Mouse (Mus musculus) kidney, postnatal 0 days (tissue): ENCODE measurements around the gene Prx. TPM values are rescaled to one million over a fixed set of nuclear protein-coding genes. Genes with fewer than 3 reads are reported as not detected.

Source experiments
- ATAC-seq: fragments of 200-750 bp; cut with Nextera tagmentation; replicated peaks from 2 replicates; pipeline ENCODE4 v1.8.0; 2017; ENCODE audit warnings: low read depth, moderate number of reproducible peaks, moderate TSS enrichment, moderate library complexity; ENCODE audit not compliant: low FRiP score
- DNase-seq: peaks from one replicate; pipeline ENCODE4 v3.0.0-alpha.2; 2016; ENCODE audit warnings: low spot score
- H3K27ac ChIP-seq: fragments of 300-500 bp; sonication (generic); 2 replicates; pipeline ENCODE4 v1.5.1; 2014; ENCODE audit warnings: mild to moderate bottlenecking
- H3K27me3 ChIP-seq: fragments of 300-500 bp; sonication (generic); 2 replicates; pipeline ENCODE4 v1.6.1; 2014; ENCODE audit warnings: low read length, mixed read lengths; ENCODE audit not compliant: insufficient read depth
- H3K36me3 ChIP-seq: fragments of 300-500 bp; sonication (generic); 2 replicates; pipeline ENCODE4 v1.6.1; 2014; ENCODE audit warnings: low read length, mixed read lengths; ENCODE audit not compliant: insufficient read depth
- H3K4me1 ChIP-seq: fragments of 300-500 bp; sonication (generic); replicated peaks from 2 replicates; pipeline ENCODE4 v1.6.1; 2014; ENCODE audit warnings: antibody characterized with exemption, low read length, mixed read lengths; ENCODE audit not compliant: insufficient read depth
- H3K4me2 ChIP-seq: fragments of 300-500 bp; sonication (generic); 2 replicates; pipeline ENCODE4 v1.6.1; 2014; ENCODE audit warnings: mild to moderate bottlenecking, low read length, moderate library complexity, mixed read lengths
- H3K4me3 ChIP-seq: fragments of 300-500 bp; sonication (generic); replicated peaks from 2 replicates; pipeline ENCODE4 v1.5.1; 2014; ENCODE audit warnings: low read depth, low read length
- H3K9ac ChIP-seq: fragments of 300-500 bp; sonication (generic); 2 replicates; pipeline ENCODE4 v1.6.1; 2014; ENCODE audit warnings: low read depth, low read length
- H3K9me3 ChIP-seq: fragments of 300-500 bp; sonication (generic); replicated peaks from 2 replicates; pipeline ENCODE4 v1.6.1; 2016; ENCODE audit warnings: low read length, inconsistent platforms, mixed read lengths
- CTCF ChIP-seq: IDR thresholded peaks from 2 replicates; pipeline ENCODE4 v1.5.1; 2016; ENCODE audit warnings: antibody characterized with exemption, low read depth, mild to moderate bottlenecking, moderate library complexity
- WGBS: fragments of 180-500 bp; shearing (Covaris S2); extraction: QIAGEN DNeasy Blood & Tissue Kit; methylation state at CpG from one replicate; pipeline ENCODE4 v1.1.7; 2014; 5-methylcytosine and 5-hydroxymethylcytosine counted together
- polyA plus RNA-seq: library from polyadenylated mRNA; unstranded; fragments of >200 nt; fragmentation: Nextera tagmentation; extraction: Ambion mirVana; gene quantifications from 2 replicates; pipeline ENCODE4 v1.2.1, GENCODE M21; 2015

The Prx gene
- polyA plus RNA-seq, result 4.1 and 4.7 TPM in 2 replicates

- Histone ChIP-seq H3K27me3 (no peaks in the 10 kb centered on the region), H3K27ac (no peak within 1 kb of the TSS), H3K36me3 (no peaks in the 10 kb centered on the region), H3K9ac (no peak within 1 kb of the TSS), H3K4me3 (no peak within 1 kb of the TSS), H3K9me3 (no peaks in the 10 kb centered on the region), H3K4me1 (no peaks in the 10 kb centered on the region), H3K4me2 (no peak within 1 kb of the TSS)
- no peak for ATAC-seq
- 45% methylated on average over 3 of the region's 3 CpGs for WGBS
- DNase-seq, result peak; percentile 11
- TF ChIP-seq CTCF, result no peak
Measured at GRCm38 (mm10) chr7:27499036-27499435, at the start of gene Prx. TSS of gene Prx (plus strand) at chr7:27499324.

GRCm38 (mm10) chr7:27451359-27451758, 47.8 kb upstream of the Prx start:
- Histone ChIP-seq H3K27me3 (no peaks in the 10 kb centered on the region), H3K4me2 (no peak overlapping the region), H3K9ac (no peak overlapping the region), H3K4me1 (peaks cover 5% of the 10 kb centered on the region; the same call in 1 of the 2 replicates), H3K9me3 (no peaks in the 10 kb centered on the region), H3K27ac (no peak overlapping the region), H3K36me3 (no peaks in the 10 kb centered on the region), H3K4me3 (no peak overlapping the region)
- ATAC-seq (no peak), DNase-seq (no peak)
- no peak for TF ChIP-seq CTCF
- 89% methylated on average over 2 of the region's 2 CpGs for WGBS

- no peak for ATAC-seq
- 53% methylated on average over 13 of the region's 13 CpGs for WGBS
- Histone ChIP-seq H3K36me3 (no peaks in the 10 kb centered on the region), H3K4me2 (no peak overlapping the region), H3K9me3 (no peaks in the 10 kb centered on the region), H3K9ac (no peak overlapping the region), H3K27ac (no peak overlapping the region), H3K4me3 (no peak overlapping the region), H3K27me3 (no peaks in the 10 kb centered on the region), H3K4me1 (no peaks in the 10 kb centered on the region)
- DNase-seq, result no peak
- no peak for TF ChIP-seq CTCF
Measured at GRCm38 (mm10) chr7:27452206-27452770, 46.8 kb upstream of the Prx start.

GRCm38 (mm10) chr7:27454461-27455121, 44.5 kb upstream of the Prx start:
- Histone ChIP-seq H3K27me3 (no peaks in the 10 kb centered on the region), H3K36me3 (no peaks in the 10 kb centered on the region), H3K9ac (no peak overlapping the region), H3K27ac (no peak overlapping the region), H3K4me2 (no peak overlapping the region), H3K4me3 (no peak overlapping the region), H3K4me1 (no peaks in the 10 kb centered on the region), H3K9me3 (no peaks in the 10 kb centered on the region)
- 63% methylated on average over 10 of the region's 10 CpGs for WGBS
- DNase-seq (no peak), ATAC-seq (no peak)
- TF ChIP-seq CTCF, result no peak

- no peak for DNase-seq
Measured at GRCm38 (mm10) chr7:27455273-27455672, 43.9 kb upstream of the Prx start.

GRCm38 (mm10) chr7:27458614-27459013, 40.5 kb upstream of the Prx start:
- ATAC-seq (no peak), DNase-seq (no peak)
- no peak overlapping the region for H3K4me3 ChIP-seq
- H3K27ac ChIP-seq, result no peak overlapping the region
- no peaks in the 10 kb centered on the region for H3K27me3 ChIP-seq
- TF ChIP-seq CTCF, result no peak
- H3K9ac ChIP-seq, result no peak overlapping the region
- H3K4me1 ChIP-seq, result no peaks in the 10 kb centered on the region
- H3K4me2 ChIP-seq, result no peak overlapping the region
- WGBS, result 90% methylated on average over 4 of the region's 4 CpGs
- no peaks in the 10 kb centered on the region for H3K9me3 ChIP-seq
- H3K36me3 ChIP-seq, result no peaks in the 10 kb centered on the region

More at GRCm38 (mm10) chr7:27455273-27455672, 43.9 kb upstream of the Prx start:
- no peaks in the 10 kb centered on the region for H3K9me3 ChIP-seq
- H3K4me3 ChIP-seq, result no peak overlapping the region
- H3K36me3 ChIP-seq, result no peaks in the 10 kb centered on the region
- ATAC-seq, result no peak
- H3K4me1 ChIP-seq, result no peaks in the 10 kb centered on the region
- no peak overlapping the region for H3K27ac ChIP-seq
- no peak for TF ChIP-seq CTCF
- H3K4me2 ChIP-seq, result no peak overlapping the region
- H3K9ac ChIP-seq, result no peak overlapping the region
- no peaks in the 10 kb centered on the region for H3K27me3 ChIP-seq
- 88% methylated on average over 3 of the region's 3 CpGs for WGBS

- no peaks in the 10 kb centered on the region for H3K27me3 ChIP-seq
- H3K4me1 ChIP-seq, result no peaks in the 10 kb centered on the region
- WGBS, result 92% methylated on average over 5 of the region's 5 CpGs
- no peaks in the 10 kb centered on the region for H3K9me3 ChIP-seq
- TF ChIP-seq CTCF, result no peak
- no peaks in the 10 kb centered on the region for H3K36me3 ChIP-seq
- no peak overlapping the region for H3K27ac ChIP-seq
- ATAC-seq (no peak), DNase-seq (no peak)
- no peak overlapping the region for H3K4me2 ChIP-seq
- H3K4me3 ChIP-seq, result no peak overlapping the region
- no peak overlapping the region for H3K9ac ChIP-seq
Measured at GRCm38 (mm10) chr7:27459640-27460039, 39.5 kb upstream of the Prx start.
